Mouse (Mus musculus) heart, embryonic 11.5 days (tissue): Measurements from ENCODE around the gene Fam241b. TPM values are rescaled to one million over a fixed set of nuclear protein-coding genes. Genes with fewer than 3 reads are reported as not detected.

Source experiments
- ATAC-seq: fragments of 200-750 bp; cut with Nextera tagmentation; replicated peaks from 2 replicates; pipeline ENCODE4 v1.8.0; 2017; ENCODE audit warnings: moderate library complexity; ENCODE audit not compliant: insufficient number of reproducible peaks, low FRiP score, low TSS enrichment
- H3K27ac ChIP-seq: fragments of 300-500 bp; sonication (generic); 2 replicates; pipeline ENCODE4 v1.5.1; 2014; ENCODE audit warnings: mild to moderate bottlenecking, low read depth, low read length
- H3K27me3 ChIP-seq: fragments of 300-500 bp; sonication (generic); 2 replicates; pipeline ENCODE4 v1.6.1; 2014; ENCODE audit warnings: mild to moderate bottlenecking, low read length, mixed read lengths; ENCODE audit not compliant: control insufficient read depth, insufficient read depth
- H3K36me3 ChIP-seq: fragments of 300-500 bp; sonication (generic); 2 replicates; pipeline ENCODE4 v1.6.1; 2014; ENCODE audit warnings: mild to moderate bottlenecking, low read length, moderate library complexity, mixed read lengths; ENCODE audit not compliant: control insufficient read depth, insufficient read depth
- H3K4me1 ChIP-seq: fragments of 300-500 bp; sonication (generic); 2 replicates; pipeline ENCODE4 v1.6.1; 2014; ENCODE audit warnings: low read length; ENCODE audit not compliant: control insufficient read depth, insufficient read depth
- H3K4me2 ChIP-seq: fragments of 300-500 bp; sonication (generic); 2 replicates; pipeline ENCODE4 v1.6.1; 2014; ENCODE audit warnings: mild to moderate bottlenecking, moderate library complexity
- H3K4me3 ChIP-seq: fragments of 300-500 bp; sonication (generic); 2 replicates; pipeline ENCODE4 v1.5.1; 2014; ENCODE audit warnings: low read depth, low read length
- H3K9ac ChIP-seq: fragments of 300-500 bp; sonication (generic); 2 replicates; pipeline ENCODE4 v1.6.1; 2014; ENCODE audit warnings: mild to moderate bottlenecking, low read depth, low read length, moderate library complexity
- H3K9me3 ChIP-seq: fragments of 300-500 bp; sonication (generic); replicated peaks from 2 replicates; pipeline ENCODE4 v1.6.1; 2016; ENCODE audit warnings: low read length; ENCODE audit not compliant: control insufficient read depth
- WGBS: fragments of 180-500 bp; shearing (Covaris S2); extraction: QIAGEN DNeasy Blood & Tissue Kit; methylation state at CpG from one replicate; pipeline ENCODE4 v1.1.7; 2014; ENCODE audit not compliant: insufficient replicate concordance; 5-methylcytosine and 5-hydroxymethylcytosine counted together
- polyA plus RNA-seq: library from polyadenylated mRNA; unstranded; fragments of >200 nt; fragmentation: Nextera tagmentation; extraction: Ambion mirVana; gene quantifications from 2 replicates; pipeline ENCODE4 v1.2.1, GENCODE M21; 2014

Gene Fam241b
- 0.96 and 1.2 TPM in 2 replicates for polyA plus RNA-seq

GRCm38 (mm10) chr10:62143820-62144219 is at the start of gene Fam241b:
TSS of gene Fam241b (minus strand) at chr10:62143920.
- Histone ChIP-seq H3K4me1 (no peaks in the 10 kb centered on the region), H3K27me3 (peaks cover 20% of the 10 kb centered on the region), H3K36me3 (no peaks in the 10 kb centered on the region), H3K27ac (no peak within 1 kb of the TSS), H3K9me3 (no peaks in the 10 kb centered on the region), H3K9ac (no peak within 1 kb of the TSS), H3K4me2 (no peak within 1 kb of the TSS), H3K4me3 (no peak within 1 kb of the TSS)
- no peak for ATAC-seq
- WGBS, result 45% methylated on average over 8 of the region's 8 CpGs

DNA sequence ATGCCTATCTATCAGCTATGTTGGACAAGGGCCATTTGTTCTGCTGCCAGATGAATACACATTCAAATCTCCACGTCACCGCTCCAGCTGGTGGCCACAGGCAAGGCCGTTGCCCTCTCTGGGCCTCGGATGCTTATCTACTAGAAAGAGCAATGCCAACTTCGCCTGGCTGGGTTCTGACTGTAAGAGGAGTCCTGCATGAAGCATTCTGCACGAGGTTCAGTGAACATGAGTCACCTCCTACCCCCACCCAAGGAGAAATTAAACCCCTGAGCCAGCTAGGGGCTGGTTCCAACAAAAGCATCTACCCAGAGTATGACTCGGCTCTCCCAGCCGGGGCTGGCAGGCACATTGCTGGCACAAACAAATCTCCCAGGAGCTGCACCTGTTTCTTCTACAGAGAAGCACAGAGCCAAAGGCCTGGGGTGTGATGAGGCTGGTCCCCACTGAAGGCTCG is 49.0 kb upstream of the Fam241b start:
- WGBS, result 67% methylated on average over 9 of the region's 9 CpGs
- Histone ChIP-seq H3K4me2 (no peak overlapping the region), H3K27ac (no peak overlapping the region), H3K4me1 (peaks cover 3% of the 10 kb centered on the region; the same call in 1 of the 2 replicates), H3K36me3 (no peaks in the 10 kb centered on the region), H3K27me3 (no peaks in the 10 kb centered on the region), H3K4me3 (no peak overlapping the region), H3K9ac (no peak overlapping the region), H3K9me3 (no peaks in the 10 kb centered on the region)
- no peak for ATAC-seq

GRCm38 (mm10) chr10:62190821-62191220 is 47.1 kb upstream of the Fam241b start:
- Histone ChIP-seq H3K27ac (no peak overlapping the region), H3K36me3 (no peaks in the 10 kb centered on the region), H3K27me3 (0 out of 2 replicates have a peak, but pooled peaks cover 3% of the 10 kb centered on the region), H3K9ac (no peak overlapping the region), H3K4me2 (no peak overlapping the region), H3K9me3 (no peaks in the 10 kb centered on the region), H3K4me1 (peaks cover 3% of the 10 kb centered on the region; the same call in 1 of the 2 replicates), H3K4me3 (no peak overlapping the region)
- 90% methylated on average over 7 of the region's 7 CpGs for WGBS
- no peak for ATAC-seq

DNA sequence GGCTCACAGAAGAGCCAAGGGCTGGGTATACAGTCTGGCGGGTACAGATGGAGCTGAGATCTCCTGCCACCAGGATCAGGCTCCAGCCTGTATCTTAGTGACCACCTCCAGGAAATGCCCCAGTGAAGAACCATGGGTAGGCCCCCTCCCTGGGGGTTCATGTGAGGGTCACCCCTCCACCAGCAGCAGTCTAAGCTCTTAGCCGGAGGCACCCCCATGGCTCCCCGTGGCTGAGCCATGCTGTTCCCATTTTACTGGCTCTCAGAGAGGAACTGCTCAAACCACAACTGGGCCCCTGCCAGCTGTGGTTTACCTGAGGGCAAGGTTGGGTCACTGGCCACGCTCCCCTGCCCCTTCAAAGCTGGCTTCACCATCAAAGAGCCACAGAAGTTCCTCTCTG is 46.2 kb upstream of the Fam241b start:
- 74% methylated on average over 4 of the region's 4 CpGs for WGBS
- Histone ChIP-seq H3K27me3 (0 out of 2 replicates have a peak, but pooled peaks cover 3% of the 10 kb centered on the region), H3K9ac (no peak overlapping the region), H3K4me3 (no peak overlapping the region), H3K27ac (no peak overlapping the region), H3K4me1 (no peaks in the 10 kb centered on the region), H3K36me3 (no peaks in the 10 kb centered on the region), H3K9me3 (no peaks in the 10 kb centered on the region), H3K4me2 (no peak overlapping the region)
- no peak for ATAC-seq

DNA sequence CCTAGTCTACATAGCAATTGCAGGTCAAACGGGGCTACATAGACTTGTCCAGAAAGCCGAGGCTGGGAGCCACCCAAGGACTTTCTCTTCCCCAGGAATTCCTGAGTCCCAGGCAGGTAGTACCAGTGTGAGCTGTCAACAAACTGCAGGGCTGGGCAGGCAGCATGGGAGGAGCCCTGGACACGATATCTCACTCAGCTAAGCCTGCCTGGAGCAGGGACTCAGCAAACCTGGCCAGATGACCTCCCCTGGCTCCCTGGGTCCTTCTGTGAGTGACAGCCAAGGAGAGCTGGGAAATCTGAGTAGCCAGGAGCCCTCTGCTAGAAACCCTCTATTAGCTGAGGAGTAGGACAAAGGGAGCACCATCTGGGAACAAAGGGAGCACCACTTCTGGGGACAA is 45.6 kb upstream of the Fam241b start:
- ATAC-seq, result no peak
- no peaks in the 10 kb centered on the region for H3K9me3 ChIP-seq
- no peaks in the 10 kb centered on the region for H3K36me3 ChIP-seq
- no peak overlapping the region for H3K27ac ChIP-seq
- H3K9ac ChIP-seq, result no peak overlapping the region
- no peaks in the 10 kb centered on the region for H3K4me1 ChIP-seq
- H3K4me3 ChIP-seq, result no peak overlapping the region
- H3K4me2 ChIP-seq, result no peak overlapping the region
- H3K27me3 ChIP-seq, result 0 out of 2 replicates have a peak, but pooled peaks cover 3% of the 10 kb centered on the region
- 52% methylated on average over 3 of the region's 3 CpGs for WGBS

- H3K9me3 ChIP-seq, result no peaks in the 10 kb centered on the region
- no peak overlapping the region for H3K9ac ChIP-seq
- no peaks in the 10 kb centered on the region for H3K4me1 ChIP-seq
- no peak overlapping the region for H3K4me3 ChIP-seq
- H3K27me3 ChIP-seq, result peaks cover 3% of the 10 kb centered on the region; the same call in 1 of the 2 replicates
- no peak overlapping the region for H3K27ac ChIP-seq
- no peak for ATAC-seq
- H3K4me2 ChIP-seq, result no peak overlapping the region
- WGBS, result 19% methylated on average over 7 of the region's 7 CpGs
- no peaks in the 10 kb centered on the region for H3K36me3 ChIP-seq
Measured at GRCm38 (mm10) chr10:62186882-62187281, 43.2 kb upstream of the Fam241b start.

DNA sequence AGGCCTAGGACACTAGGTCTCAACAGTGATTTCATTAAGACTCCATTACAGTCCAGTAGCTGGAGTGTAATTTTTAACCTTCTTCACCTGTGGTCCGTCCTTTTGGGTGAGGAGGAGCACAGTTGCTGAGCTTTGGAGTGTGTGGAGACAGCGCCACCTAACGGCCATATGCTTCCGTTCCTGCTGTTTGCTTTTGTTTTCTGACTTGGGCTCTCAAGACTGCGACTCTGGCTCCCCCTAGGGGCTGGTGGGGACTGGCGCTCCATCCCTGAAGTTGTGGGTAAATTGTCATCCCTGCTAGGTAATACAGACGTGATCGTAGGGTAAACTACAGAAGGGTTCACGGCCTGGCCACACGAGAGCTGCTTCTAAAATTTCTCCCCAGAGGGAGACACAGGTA is 39.3 kb upstream of the Fam241b start:
- no peak overlapping the region for H3K9ac ChIP-seq
- no peak overlapping the region for H3K27ac ChIP-seq
- no peaks in the 10 kb centered on the region for H3K9me3 ChIP-seq
- no peaks in the 10 kb centered on the region for H3K4me1 ChIP-seq
- WGBS, result 3% methylated on average over 10 of the region's 10 CpGs
- no peak for ATAC-seq
- H3K4me2 ChIP-seq, result no peak overlapping the region
- peaks cover 3% of the 10 kb centered on the region; the same call in 1 of the 2 replicates for H3K27me3 ChIP-seq
- H3K36me3 ChIP-seq, result no peaks in the 10 kb centered on the region
- H3K4me3 ChIP-seq, result no peak overlapping the region

GRCm38 (mm10) chr10:62182471-62183014 is 38.8 kb upstream of the Fam241b start:
- WGBS, result 70% methylated on average over 6 of the region's 6 CpGs
- Histone ChIP-seq H3K27ac (no peak overlapping the region), H3K4me2 (no peak overlapping the region), H3K4me1 (no peaks in the 10 kb centered on the region), H3K9ac (no peak overlapping the region), H3K9me3 (no peaks in the 10 kb centered on the region), H3K36me3 (no peaks in the 10 kb centered on the region), H3K27me3 (peaks cover 3% of the 10 kb centered on the region; the same call in 1 of the 2 replicates), H3K4me3 (no peak overlapping the region)
- ATAC-seq, result no peak

- H3K4me2 ChIP-seq, result no peak overlapping the region
- H3K4me3 ChIP-seq, result no peak overlapping the region
- H3K4me1 ChIP-seq, result no peaks in the 10 kb centered on the region
- H3K27me3 ChIP-seq, result peaks cover 3% of the 10 kb centered on the region; the same call in 1 of the 2 replicates
- no peaks in the 10 kb centered on the region for H3K9me3 ChIP-seq
- H3K9ac ChIP-seq, result no peak overlapping the region
- 45% methylated on average over 3 of the region's 3 CpGs for WGBS
- no peak for ATAC-seq
- no peaks in the 10 kb centered on the region for H3K36me3 ChIP-seq
- no peak overlapping the region for H3K27ac ChIP-seq
Measured at GRCm38 (mm10) chr10:62181701-62182100, 38.0 kb upstream of the Fam241b start.
